Mouse (Mus musculus) heart, embryonic 13.5 days (tissue): ENCODE results near the gene Add3. TPM values are rescaled to one million over a fixed set of nuclear protein-coding genes. Genes with fewer than 3 reads are reported as not detected.

Experiments used
- ATAC-seq: fragments of 200-750 bp; cut with Nextera tagmentation; 2 replicates; pipeline ENCODE4 v1.8.0; 2017; ENCODE audit warnings: moderate TSS enrichment; ENCODE audit not compliant: insufficient number of reproducible peaks, low FRiP score, low TSS enrichment; ENCODE audit errors: extremely low read depth
- H3K27ac ChIP-seq: fragments of 300-500 bp; sonication (generic); replicated peaks from 2 replicates; pipeline ENCODE4 v1.5.1; 2015; ENCODE audit warnings: moderate library complexity, mild to moderate bottlenecking, inconsistent platforms
- H3K27me3 ChIP-seq: fragments of 300-500 bp; sonication (generic); replicated peaks from 2 replicates; pipeline ENCODE4 v1.6.1; 2015; ENCODE audit warnings: mild to moderate bottlenecking, inconsistent platforms
- H3K36me3 ChIP-seq: fragments of 300-500 bp; sonication (generic); 2 replicates; pipeline ENCODE4 v1.6.1; 2015; ENCODE audit warnings: mild to moderate bottlenecking, inconsistent platforms
- H3K4me1 ChIP-seq: fragments of 300-500 bp; sonication (generic); 2 replicates; pipeline ENCODE4 v1.6.1; 2015; ENCODE audit warnings: inconsistent platforms
- H3K4me2 ChIP-seq: fragments of 300-500 bp; sonication (generic); 2 replicates; pipeline ENCODE4 v1.6.1; 2015; ENCODE audit warnings: inconsistent platforms, mild to moderate bottlenecking, moderate library complexity
- H3K4me3 ChIP-seq: fragments of 300-500 bp; sonication (generic); 2 replicates; pipeline ENCODE4 v1.5.1; 2015; ENCODE audit warnings: moderate library complexity, mild to moderate bottlenecking, inconsistent platforms
- H3K9ac ChIP-seq: fragments of 300-500 bp; sonication (generic); 2 replicates; pipeline ENCODE4 v1.6.1; 2015; ENCODE audit warnings: inconsistent platforms, mild to moderate bottlenecking, moderate library complexity
- H3K9me3 ChIP-seq: fragments of 300-500 bp; sonication (generic); 2 replicates; pipeline ENCODE4 v1.6.1; 2016; ENCODE audit warnings: inconsistent platforms
- WGBS: fragments of 180-500 bp; shearing (Covaris S2); methylation state at CpG from one replicate; pipeline ENCODE4 v1.1.7; 2015; ENCODE audit warnings: mixed read lengths; 5-methylcytosine and 5-hydroxymethylcytosine counted together
- polyA plus RNA-seq: library from polyadenylated mRNA; unstranded; fragments of >200 nt; fragmentation: Nextera tagmentation; extraction: Ambion mirVana; gene quantifications from 2 replicates; pipeline ENCODE4 v1.2.1, GENCODE M21; 2015

Add3 gene
- polyA plus RNA-seq, 1 experiment from 2014 or later: 121 TPM

DNA sequence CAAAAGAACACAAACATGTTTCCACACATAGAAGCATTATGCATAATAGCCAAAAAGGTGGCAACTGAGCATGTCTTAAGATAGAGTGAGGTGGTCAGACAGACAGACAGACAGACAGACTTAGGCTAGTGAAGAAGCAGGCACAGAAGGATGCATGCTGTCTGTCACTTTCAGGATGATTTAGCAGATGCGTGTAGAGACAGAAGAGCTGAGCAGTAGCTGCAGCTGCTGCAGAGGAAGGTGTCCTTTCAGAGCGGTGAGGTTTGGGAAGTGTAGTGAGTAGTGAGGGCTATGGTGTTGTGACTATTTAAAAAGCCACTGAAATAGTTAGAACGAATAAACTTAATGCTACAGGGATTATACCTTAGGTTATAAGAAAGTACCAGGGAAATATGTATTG lies 13.9 kb downstream of the Add3 start:
- no peak for ATAC-seq
- peak overlapping the region; percentile 80 for H3K27ac ChIP-seq
- no peaks in the 10 kb centered on the region for H3K9me3 ChIP-seq
- H3K27me3 ChIP-seq: no peaks in the 10 kb centered on the region
- 43% methylated on average over 3 of the region's 3 CpGs for WGBS
- no peaks in the 10 kb centered on the region for H3K36me3 ChIP-seq
- H3K9ac ChIP-seq: peak overlapping the region; percentile 64; the same call in 1 of the 2 replicates
- H3K4me1 ChIP-seq: peaks cover 85% of the 10 kb centered on the region
- peak overlapping the region; percentile 55 for H3K4me2 ChIP-seq
- H3K4me3 ChIP-seq: no peak overlapping the region

DNA sequence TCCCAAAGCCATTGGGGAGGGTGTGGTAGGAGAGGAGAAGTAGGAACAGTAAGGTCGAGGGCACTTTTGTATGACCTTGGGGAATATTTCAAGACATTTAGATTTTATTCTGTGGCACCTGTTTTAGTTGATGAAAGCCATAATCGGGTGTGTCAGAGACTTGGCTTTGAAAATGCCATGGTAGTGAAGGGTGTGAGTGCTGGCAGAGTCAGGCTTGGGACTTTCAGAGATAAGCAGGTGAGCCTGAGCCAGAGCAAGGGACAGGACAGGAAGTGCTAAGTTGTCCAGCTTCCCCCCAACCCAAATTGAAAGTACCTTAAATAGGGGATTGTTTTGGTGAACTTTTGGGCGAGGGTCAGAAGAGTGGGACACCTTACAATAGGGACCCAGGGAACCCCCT lies 16.1 kb downstream of the Add3 start:
- no peak overlapping the region for H3K4me3 ChIP-seq
- no peak overlapping the region for H3K4me2 ChIP-seq
- peaks cover 82% of the 10 kb centered on the region for H3K4me1 ChIP-seq
- H3K27me3 ChIP-seq: no peaks in the 10 kb centered on the region
- no peak overlapping the region for H3K9ac ChIP-seq
- ATAC-seq: no peak
- H3K36me3 ChIP-seq: no peaks in the 10 kb centered on the region
- H3K27ac ChIP-seq: peak overlapping the region; percentile 74
- 48% methylated on average over 3 of the region's 3 CpGs for WGBS
- no peaks in the 10 kb centered on the region for H3K9me3 ChIP-seq

DNA sequence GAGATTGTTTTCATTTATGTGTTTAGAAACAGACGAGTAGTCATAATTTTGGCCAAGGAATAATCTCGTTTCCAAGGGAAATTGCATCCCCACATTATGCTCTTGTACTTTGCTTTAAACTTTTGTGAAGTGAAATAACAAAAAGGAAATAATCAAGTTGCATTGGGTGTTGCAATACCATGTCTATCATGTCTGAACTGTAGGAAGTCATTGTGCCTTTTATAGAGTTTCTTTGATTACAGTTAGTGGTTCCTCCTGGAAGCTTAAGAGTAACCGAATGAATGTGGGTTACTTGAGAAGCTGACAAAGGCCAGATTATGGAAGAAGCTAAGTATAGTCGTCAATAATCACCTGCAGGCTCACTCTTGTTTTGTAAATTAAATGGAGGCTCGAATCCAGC lies 16.9 kb downstream of the Add3 start:
- no peak for ATAC-seq
- Histone ChIP-seq H3K4me1 (peaks cover 75% of the 10 kb centered on the region), H3K9ac (no peak overlapping the region), H3K27me3 (no peaks in the 10 kb centered on the region), H3K9me3 (no peaks in the 10 kb centered on the region), H3K4me2 (no peak overlapping the region), H3K27ac (peak overlapping the region; percentile 74), H3K4me3 (no peak overlapping the region), H3K36me3 (no peaks in the 10 kb centered on the region)
- 74% methylated on average over 5 of the region's 5 CpGs for WGBS

DNA sequence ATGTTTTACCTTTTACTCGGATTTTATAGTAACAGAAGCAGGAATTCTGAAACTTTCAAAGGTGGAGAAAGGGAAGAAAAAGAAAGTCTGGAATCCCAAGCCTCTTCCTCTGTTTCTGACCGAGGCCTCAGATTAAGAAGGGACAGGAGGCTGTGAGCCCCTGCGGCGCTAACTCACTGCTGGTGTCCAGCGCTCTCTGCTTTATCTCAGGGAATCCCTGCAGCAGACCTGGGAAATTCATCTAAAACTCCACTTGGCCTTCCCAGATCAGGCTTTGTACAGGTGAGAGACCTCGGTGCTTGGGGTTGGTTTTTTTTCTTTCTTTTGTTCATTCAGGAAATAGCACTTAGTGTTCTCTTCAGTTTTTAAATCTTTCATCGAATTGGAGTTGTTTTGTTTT lies 19.1 kb downstream of the Add3 start:
- no peak for ATAC-seq
- no peaks in the 10 kb centered on the region for H3K9me3 ChIP-seq
- H3K4me1 ChIP-seq: peaks cover 63% of the 10 kb centered on the region
- peaks cover 14% of the 10 kb centered on the region; the same call in 1 of the 2 replicates for H3K36me3 ChIP-seq
- no peaks in the 10 kb centered on the region for H3K27me3 ChIP-seq
- H3K4me2 ChIP-seq: peak overlapping the region; percentile 13; the same call in 1 of the 2 replicates
- peak overlapping the region; percentile 17; the same call in 1 of the 2 replicates for H3K9ac ChIP-seq
- H3K4me3 ChIP-seq: no peak overlapping the region
- 0 out of 2 replicates have a peak overlapping the region, but pooled peaks have one; percentile 26 for H3K27ac ChIP-seq
- WGBS: 35% methylated on average over 7 of the region's 7 CpGs

DNA sequence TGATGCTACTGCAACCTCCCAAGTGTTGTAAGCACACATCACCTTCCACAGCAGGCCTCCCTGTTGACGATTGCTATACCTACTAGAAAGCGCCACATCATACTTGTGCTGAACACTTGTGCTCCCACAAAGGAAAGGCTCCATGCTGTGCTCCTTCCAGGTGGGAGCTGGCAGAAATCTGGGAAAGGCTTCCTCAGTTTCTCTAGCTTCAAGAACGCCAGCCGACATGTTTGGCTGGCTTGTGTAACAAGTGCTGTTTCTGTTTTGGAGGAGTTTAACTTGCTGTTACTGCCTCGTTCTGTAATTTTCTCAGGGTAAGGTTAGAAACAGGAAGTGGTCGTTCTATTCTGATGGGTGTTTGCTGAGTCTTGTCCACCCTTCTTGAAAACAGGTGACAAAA lies 22.7 kb downstream of the Add3 start:
- ATAC-seq: no peak
- H3K9me3 ChIP-seq: no peaks in the 10 kb centered on the region
- peaks cover 58% of the 10 kb centered on the region for H3K4me1 ChIP-seq
- no peak overlapping the region for H3K4me3 ChIP-seq
- H3K27me3 ChIP-seq: no peaks in the 10 kb centered on the region
- H3K36me3 ChIP-seq: peaks cover 14% of the 10 kb centered on the region; the same call in 1 of the 2 replicates
- no peak overlapping the region for H3K27ac ChIP-seq
- 80% methylated on average over 6 of the region's 6 CpGs for WGBS
- H3K9ac ChIP-seq: no peak overlapping the region
- H3K4me2 ChIP-seq: no peak overlapping the region

DNA sequence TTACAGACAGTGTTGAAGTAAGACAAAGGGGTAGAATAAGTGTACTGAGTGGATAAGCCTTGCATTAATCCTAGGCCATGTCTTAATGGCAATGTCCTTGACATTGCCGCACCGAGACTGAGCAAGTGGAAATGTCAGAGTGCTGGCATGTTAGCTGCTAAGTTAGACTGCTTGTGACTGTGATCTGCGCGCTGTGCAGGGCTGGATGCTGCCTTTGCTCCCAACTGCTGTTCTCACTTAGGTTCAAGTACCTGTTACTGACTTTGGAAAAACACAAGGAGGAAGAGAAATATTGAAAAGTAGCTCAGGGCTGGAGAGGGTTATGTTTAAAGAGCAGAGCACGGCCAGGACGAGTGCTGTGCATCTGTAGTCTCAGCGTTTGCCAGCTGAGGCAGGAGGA lies 24.4 kb downstream of the Add3 start:
- no peak for ATAC-seq
- no peak overlapping the region for H3K4me3 ChIP-seq
- H3K27ac ChIP-seq: peak overlapping the region; percentile 3
- peaks cover 60% of the 10 kb centered on the region for H3K4me1 ChIP-seq
- peaks cover 17% of the 10 kb centered on the region; the same call in 1 of the 2 replicates for H3K36me3 ChIP-seq
- H3K9me3 ChIP-seq: no peaks in the 10 kb centered on the region
- 0 out of 2 replicates have a peak overlapping the region, but pooled peaks have one; percentile 0 for H3K9ac ChIP-seq
- no peaks in the 10 kb centered on the region for H3K27me3 ChIP-seq
- H3K4me2 ChIP-seq: no peak overlapping the region
- 53% methylated on average over 7 of the region's 7 CpGs for WGBS

DNA sequence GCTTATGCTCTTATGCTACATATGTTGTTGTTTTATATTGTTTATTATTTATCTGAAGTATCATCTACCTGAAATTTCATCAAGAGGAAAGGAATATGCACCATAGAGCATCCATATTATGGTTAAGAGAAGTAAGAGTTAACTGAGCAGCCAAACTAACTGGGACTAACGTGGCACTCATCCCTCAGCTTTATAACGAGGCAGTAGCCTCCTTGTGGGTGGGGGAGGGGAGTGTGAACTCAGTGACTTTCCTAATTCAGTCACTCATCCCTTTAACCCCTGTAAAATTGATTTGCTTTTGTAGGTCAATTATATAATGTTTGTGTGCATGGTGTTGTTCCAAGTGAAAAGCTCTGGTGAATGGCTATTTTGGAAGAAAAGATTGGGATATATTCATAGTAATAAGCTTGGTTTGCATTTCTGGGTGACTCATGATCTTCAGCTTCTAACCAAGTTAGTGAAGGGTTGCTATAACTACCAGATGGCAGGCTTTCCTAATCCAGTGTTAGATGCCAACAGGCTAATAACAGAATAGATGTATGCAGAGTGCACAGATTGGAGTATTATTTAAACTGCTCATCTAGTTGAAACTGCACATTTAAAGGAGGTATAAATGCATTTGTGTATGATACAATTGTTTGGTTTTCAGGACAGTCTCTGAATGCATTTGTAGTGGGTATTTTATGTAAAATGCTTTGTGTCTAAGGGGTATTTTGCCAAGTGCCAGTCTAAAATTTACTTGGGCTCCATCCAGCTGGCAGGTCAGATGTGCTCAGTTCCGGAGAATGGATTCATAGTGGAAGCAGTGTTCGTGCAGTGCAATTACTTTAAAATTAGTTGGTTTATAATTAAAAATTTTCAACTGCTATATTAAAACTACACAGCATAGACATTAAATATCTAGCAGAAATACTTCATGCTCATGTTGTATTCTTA lies 25.3 kb downstream of the Add3 start:
- Histone ChIP-seq H3K36me3 (peaks cover 17% of the 10 kb centered on the region; the same call in 1 of the 2 replicates), H3K4me2 (no peak overlapping the region), H3K27ac (peak overlapping the region; percentile 13; the same call in 1 of the 2 replicates), H3K27me3 (no peaks in the 10 kb centered on the region), H3K9me3 (no peaks in the 10 kb centered on the region), H3K4me3 (no peak overlapping the region), H3K9ac (no peak overlapping the region), H3K4me1 (peaks cover 59% of the 10 kb centered on the region)
- WGBS: 43% methylated on average over 4 of the region's 4 CpGs
- no peak for ATAC-seq

DNA sequence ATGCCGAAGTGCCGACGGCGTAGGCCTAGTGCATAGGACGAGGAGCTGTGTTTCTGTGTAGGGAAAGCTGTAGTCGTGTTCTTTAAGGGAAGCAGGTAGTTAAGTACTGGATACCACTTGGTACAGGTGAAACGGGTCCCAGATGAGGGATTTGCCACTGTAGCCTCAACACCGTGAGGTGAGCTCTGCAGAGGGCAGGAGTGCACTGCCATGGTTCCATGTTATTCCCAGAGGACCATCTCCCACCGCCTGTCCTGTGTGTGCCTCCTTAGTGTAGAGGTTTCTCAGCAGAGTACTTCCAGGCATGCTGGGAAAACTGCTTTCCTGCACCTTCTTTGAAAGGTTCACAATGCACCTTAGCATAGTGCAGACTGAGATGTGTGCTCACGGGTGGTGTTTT lies 26.1 kb downstream of the Add3 start:
- H3K36me3 ChIP-seq: peaks cover 17% of the 10 kb centered on the region; the same call in 1 of the 2 replicates
- H3K27ac ChIP-seq: no peak overlapping the region; the same call in 1 of the 2 replicates
- ATAC-seq: no peak
- H3K27me3 ChIP-seq: no peaks in the 10 kb centered on the region
- no peaks in the 10 kb centered on the region for H3K9me3 ChIP-seq
- WGBS: 89% methylated on average over 10 of the region's 10 CpGs
- H3K4me2 ChIP-seq: no peak overlapping the region
- H3K4me3 ChIP-seq: no peak overlapping the region
- no peak overlapping the region for H3K9ac ChIP-seq
- peaks cover 67% of the 10 kb centered on the region for H3K4me1 ChIP-seq

DNA sequence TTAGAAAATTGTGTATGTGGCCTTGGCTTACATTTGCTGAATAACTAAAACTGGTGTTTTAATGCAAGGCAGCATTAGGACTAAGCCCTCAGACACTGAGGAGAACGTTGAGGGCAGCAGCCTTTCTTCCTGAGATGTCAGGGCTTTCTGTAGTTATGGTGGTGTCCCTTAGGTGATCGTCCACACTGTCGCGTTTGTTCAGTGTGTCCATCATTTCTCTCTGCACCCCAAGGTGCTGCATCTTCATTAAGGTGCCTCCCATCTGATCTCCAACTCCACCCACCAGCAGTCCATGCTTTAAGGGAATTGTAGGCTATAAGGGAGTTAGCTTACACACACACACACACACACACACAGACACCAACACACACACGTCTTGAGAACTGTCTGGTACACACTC lies 28.3 kb downstream of the Add3 start:
- ATAC-seq: no peak
- H3K36me3 ChIP-seq: peaks cover 6% of the 10 kb centered on the region; the same call in 1 of the 2 replicates
- no peaks in the 10 kb centered on the region for H3K27me3 ChIP-seq
- 58% methylated on average over 5 of the region's 5 CpGs for WGBS
- H3K27ac ChIP-seq: 0 out of 2 replicates have a peak overlapping the region, but pooled peaks have one; percentile 5
- no peak overlapping the region for H3K9ac ChIP-seq
- no peaks in the 10 kb centered on the region for H3K9me3 ChIP-seq
- no peak overlapping the region for H3K4me3 ChIP-seq
- no peak overlapping the region for H3K4me2 ChIP-seq
- peaks cover 71% of the 10 kb centered on the region for H3K4me1 ChIP-seq

DNA sequence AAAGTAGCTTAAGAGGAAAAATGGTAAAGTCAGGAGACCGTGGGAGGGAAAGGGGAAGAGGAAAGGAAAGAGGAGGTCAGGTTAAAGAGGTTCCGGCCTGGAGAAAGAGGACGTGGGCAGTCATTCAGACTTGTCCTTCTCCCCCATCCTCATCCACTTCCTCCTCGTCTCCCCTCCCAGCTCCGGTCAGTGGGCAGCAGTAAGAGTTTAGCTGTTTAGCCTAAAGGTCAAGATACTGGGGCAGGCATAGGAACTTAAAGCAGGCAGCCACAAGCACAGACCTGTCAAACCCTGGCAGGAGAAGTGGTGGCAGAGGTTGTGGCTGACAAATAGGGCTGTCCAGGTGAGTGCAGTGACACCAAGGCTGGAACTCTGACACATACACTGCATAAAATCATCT lies 30.4 kb downstream of the Add3 start:
- no peak overlapping the region; the same call in 1 of the 2 replicates for H3K27ac ChIP-seq
- H3K4me2 ChIP-seq: no peak overlapping the region
- 0 out of 2 replicates have a peak overlapping the region, but pooled peaks have one; percentile 19 for H3K9ac ChIP-seq
- no peak for ATAC-seq
- H3K36me3 ChIP-seq: 0 out of 2 replicates have a peak, but pooled peaks cover 3% of the 10 kb centered on the region
- peaks cover 71% of the 10 kb centered on the region for H3K4me1 ChIP-seq
- no peak overlapping the region for H3K4me3 ChIP-seq
- WGBS: 60% methylated on average over 5 of the region's 5 CpGs
- no peaks in the 10 kb centered on the region for H3K9me3 ChIP-seq
- no peaks in the 10 kb centered on the region for H3K27me3 ChIP-seq

DNA sequence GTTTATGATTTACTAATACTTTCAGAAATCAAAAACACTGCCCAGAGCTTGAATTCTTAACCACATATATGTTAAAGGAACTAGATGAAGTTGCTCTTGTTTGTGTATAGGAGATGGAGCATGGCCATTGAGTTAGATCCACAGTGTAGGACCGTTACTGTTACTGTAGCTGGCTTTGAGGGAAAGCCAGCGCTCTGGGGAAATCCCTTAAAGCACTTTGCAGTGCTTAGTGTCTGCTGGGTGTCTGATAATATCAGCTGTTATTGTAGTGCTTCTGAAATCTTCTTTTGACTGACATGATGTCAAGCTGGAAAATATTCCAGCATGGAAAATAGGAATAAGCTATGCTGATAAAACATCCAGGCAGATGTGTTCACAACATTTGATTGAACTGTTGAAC lies 33.8 kb downstream of the Add3 start:
- H3K27me3 ChIP-seq: no peaks in the 10 kb centered on the region
- H3K4me3 ChIP-seq: no peak overlapping the region
- H3K9ac ChIP-seq: no peak overlapping the region
- H3K9me3 ChIP-seq: no peaks in the 10 kb centered on the region
- no peak for ATAC-seq
- H3K4me2 ChIP-seq: no peak overlapping the region
- H3K4me1 ChIP-seq: peaks cover 55% of the 10 kb centered on the region
- H3K36me3 ChIP-seq: peaks cover 13% of the 10 kb centered on the region; the same call in 1 of the 2 replicates
- no peak overlapping the region for H3K27ac ChIP-seq
- 59% methylated on average over 2 of the region's 2 CpGs for WGBS
